Mouse (Mus musculus) spleen, adult 12 weeks (tissue): ENCODE measurements around the gene Cops2.

ENCODE experiments used
- DNase-seq: peaks from one replicate; pipeline ENCODE4 v3.0.0; 2022; ENCODE audit warnings: low spot score

The Cops2 gene

GRCm38 (mm10) chr2:125826201-125826600 is 32.7 kb downstream of the Cops2 start:
- no peak for DNase-seq

- no peak for DNase-seq
Measured at GRCm38 (mm10) chr2:125820397-125820796, 38.5 kb downstream of the Cops2 start.

- DNase-seq, result no peak
Measured at GRCm38 (mm10) chr2:125813972-125814595, 44.9 kb downstream of the Cops2 start.

GRCm38 (mm10) chr2:125811332-125811731 is 47.6 kb downstream of the Cops2 start:
- DNase-seq, result no peak

- no peak for DNase-seq
Measured at GRCm38 (mm10) chr2:125809551-125809950, 49.4 kb downstream of the Cops2 start.

GRCm38 (mm10) chr2:125805826-125806225 is 53.1 kb downstream of the Cops2 start:
- no peak for DNase-seq

- no peak for DNase-seq
Measured at GRCm38 (mm10) chr2:125801947-125802346, 57.0 kb downstream of the Cops2 start.

GRCm38 (mm10) chr2:125801038-125801437 is 57.9 kb downstream of the Cops2 start:
- DNase-seq, result no peak

GRCm38 (mm10) chr2:125800428-125800827 is 58.5 kb downstream of the Cops2 start:
- DNase-seq, result no peak

GRCm38 (mm10) chr2:125797872-125798271 is 61.1 kb downstream of the Cops2 start:
- DNase-seq, result no peak

- DNase-seq, result no peak
Measured at GRCm38 (mm10) chr2:125795118-125795517, 63.8 kb downstream of the Cops2 start.

- DNase-seq, result no peak
Measured at GRCm38 (mm10) chr2:125794166-125794565, 64.8 kb downstream of the Cops2 start.

GRCm38 (mm10) chr2:125792879-125793261 is 66.1 kb downstream of the Cops2 start:
- DNase-seq, result no peak

- no peak for DNase-seq
Measured at GRCm38 (mm10) chr2:125792144-125792878, 66.6 kb downstream of the Cops2 start.

- DNase-seq, result no peak
Measured at GRCm38 (mm10) chr2:125791485-125791885, 67.5 kb downstream of the Cops2 start.

- DNase-seq, result no peak
Measured at GRCm38 (mm10) chr2:125790242-125790641, 68.7 kb downstream of the Cops2 start.

- no peak for DNase-seq
Measured at GRCm38 (mm10) chr2:125789265-125789664, 69.7 kb downstream of the Cops2 start.

GRCm38 (mm10) chr2:125788785-125789184 is 70.2 kb downstream of the Cops2 start:
- DNase-seq, result no peak

- DNase-seq, result no peak
Measured at GRCm38 (mm10) chr2:125788351-125788750, 70.6 kb downstream of the Cops2 start.

- DNase-seq, result no peak
Measured at GRCm38 (mm10) chr2:125785021-125785420, 73.9 kb downstream of the Cops2 start.

- DNase-seq, result no peak
Measured at GRCm38 (mm10) chr2:125784392-125784791, 74.5 kb downstream of the Cops2 start.

- DNase-seq, result no peak
Measured at GRCm38 (mm10) chr2:125783868-125784267, 75.1 kb downstream of the Cops2 start.

GRCm38 (mm10) chr2:125782719-125783109 is 76.2 kb downstream of the Cops2 start, which contains the start of gene Secisbp2l:
Gene Secisbp2l (minus strand): TSS chr2:125782870.
- peak; percentile 82 for DNase-seq
